Mouse (Mus musculus) frontal cortex, postnatal 36 days (tissue): ENCODE data around the gene Prss46.

ENCODE experiments used
- DNase-seq, 2 experiments: peaks; one replicate each; pipeline ENCODE4 v3.0.0; 2022; ENCODE audit warnings: low spot score in 2 of 2

The Prss46 gene

GRCm38 (mm10) chr9:110896595-110896994 lies 52.3 kb downstream of the Prss46 start:
- DNase-seq = no peak

- no peak for DNase-seq
Measured at GRCm38 (mm10) chr9:110899451-110900008, 55.2 kb downstream of the Prss46 start.

- DNase-seq = no peak
Measured at GRCm38 (mm10) chr9:110901204-110901603, 56.9 kb downstream of the Prss46 start.

GRCm38 (mm10) chr9:110902271-110902670 lies 58.0 kb downstream of the Prss46 start:
- DNase-seq = no peak
